Mouse (Mus musculus): ENCODE measurements at regions not wholly inside any gene's neighbourhood (a gene's known extent, or its start where the extent isn't known, plus 50 kb on each side); places are given as distances from the start of the nearest gene placed in this dataset.

DNA sequence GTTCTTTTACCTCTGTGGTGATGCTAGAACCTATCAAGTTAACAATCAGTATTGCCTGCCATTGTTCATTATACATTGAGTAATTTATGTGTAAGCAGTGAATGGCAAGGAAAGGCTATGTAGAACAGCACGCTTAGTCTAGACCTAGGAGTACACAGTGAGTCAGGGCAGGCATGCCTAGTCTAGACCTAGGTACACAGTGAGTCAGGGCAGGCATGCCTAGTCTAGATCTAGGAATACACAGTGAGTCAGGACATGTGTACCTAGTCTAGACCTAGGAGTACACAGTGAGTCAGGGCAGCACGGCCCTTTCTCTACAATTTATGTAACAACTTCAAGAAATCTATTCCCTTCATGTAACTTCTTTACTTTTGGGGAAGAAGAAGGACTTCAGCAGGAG is 347.2 kb downstream of the Tmem232 start:
- DNase-seq (ENCODE audit: low read depth, low spot score) = no peak

DNA sequence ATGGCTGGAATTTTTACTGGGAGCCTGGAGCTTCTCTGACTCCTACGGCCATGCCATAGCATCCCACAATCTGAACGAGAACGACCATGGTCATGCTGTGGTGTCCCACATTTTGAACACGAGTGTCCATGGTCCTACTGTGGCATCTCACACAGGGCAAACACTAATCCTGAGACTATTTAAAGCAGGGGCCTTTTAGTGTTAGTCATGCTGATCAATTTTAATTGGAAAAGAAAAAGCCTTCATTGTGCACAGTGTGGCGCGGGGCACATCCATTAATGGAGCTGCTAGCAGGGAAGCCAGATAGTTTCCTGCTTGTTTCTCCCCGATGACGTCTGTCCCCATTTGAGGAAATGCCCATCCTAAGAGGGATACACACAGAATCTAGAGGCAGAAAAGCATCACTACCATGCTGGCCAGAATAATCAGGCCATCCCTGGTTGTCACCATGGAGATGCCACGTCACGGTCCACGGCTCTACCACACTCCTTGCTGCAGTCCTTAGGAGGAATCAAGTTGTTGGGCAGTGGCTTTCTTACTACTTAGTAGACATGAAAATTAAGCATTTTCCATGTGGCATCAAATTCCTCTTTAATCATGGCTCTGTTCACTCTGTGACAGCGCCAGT is 348.0 kb downstream of the Tmem232 start:
- DNase-seq (ENCODE audit: low read depth, low spot score) = peak; percentile 14

DNA sequence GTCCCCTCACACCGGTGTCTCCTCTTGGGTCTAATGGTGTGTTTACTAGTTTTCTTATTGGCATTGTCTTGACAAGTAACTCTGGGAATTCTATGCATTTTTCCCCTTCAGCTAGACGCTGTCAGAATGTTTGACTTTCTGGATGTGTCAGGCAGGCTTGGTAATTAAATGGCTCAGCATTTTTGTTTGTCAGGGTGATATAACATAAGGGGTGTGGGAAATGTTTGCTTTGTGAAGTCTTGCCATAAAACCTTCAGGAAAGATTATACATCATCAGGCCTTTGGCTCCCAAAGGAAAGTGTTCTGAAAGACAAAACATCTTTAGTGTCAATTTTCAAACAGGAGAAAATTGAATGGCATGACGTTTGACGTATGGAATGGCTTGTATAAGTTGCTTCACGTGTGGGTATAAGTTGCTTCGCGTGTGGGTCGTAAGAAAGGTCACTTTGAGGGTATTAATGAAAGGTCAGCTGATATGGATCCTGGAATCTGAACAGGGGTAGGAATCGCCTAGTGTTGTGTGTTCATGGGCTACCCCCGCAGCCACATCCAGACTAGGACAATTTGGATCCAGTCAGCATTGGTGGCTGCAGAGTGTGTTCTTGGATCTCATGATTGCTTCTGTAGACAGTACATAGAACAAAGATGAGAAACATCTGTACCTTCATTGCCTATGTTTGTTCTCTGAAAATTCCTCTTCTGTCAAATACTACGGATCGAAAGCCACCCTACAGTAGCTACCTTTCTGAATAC is 349.6 kb downstream of the Tmem232 start:
- no peak for DNase-seq (ENCODE audit: low read depth, low spot score)

DNA sequence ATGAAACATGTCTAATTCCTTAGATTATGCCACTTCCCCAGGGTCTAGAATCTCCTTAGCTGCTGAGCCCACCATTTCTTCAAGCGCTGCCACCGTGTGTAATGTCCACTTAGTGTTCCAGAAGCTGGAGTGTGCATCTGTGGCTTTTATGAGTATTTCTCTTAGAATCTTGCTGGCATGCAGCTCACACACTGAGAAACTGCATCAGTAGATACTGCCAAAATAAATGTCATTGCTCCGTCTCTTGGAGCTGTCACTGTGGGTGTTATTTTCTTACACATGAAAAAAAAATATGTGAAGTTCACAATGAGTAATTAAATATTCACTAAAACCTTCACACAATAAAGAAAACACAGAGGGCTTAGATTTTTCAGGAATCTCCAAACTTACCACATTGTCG is 345.3 kb upstream of the 4930583I09Rik start:
- peak; percentile 50 for DNase-seq (ENCODE audit: low read depth, low spot score)

DNA sequence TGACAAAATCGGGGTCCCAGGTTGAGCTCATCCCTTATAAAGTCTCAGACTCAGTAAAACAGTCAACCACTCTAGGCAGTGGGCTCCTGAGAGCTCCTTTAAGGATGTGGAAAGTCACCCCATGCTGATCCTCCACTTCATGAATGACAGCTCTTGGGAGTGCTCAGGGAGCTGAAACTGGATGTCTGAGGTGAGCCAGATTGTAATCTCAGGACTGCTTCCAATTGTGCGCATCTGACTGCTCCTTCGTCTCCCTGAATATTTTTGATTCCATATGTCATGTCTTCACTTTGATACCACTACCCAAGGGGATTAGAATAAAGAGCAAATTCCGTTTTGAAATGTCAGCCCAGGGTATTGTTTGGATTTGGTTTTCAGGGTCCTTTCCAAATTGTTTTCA is 339.9 kb upstream of the 4930583I09Rik start:
- DNase-seq (ENCODE audit: low read depth, low spot score) = no peak

DNA sequence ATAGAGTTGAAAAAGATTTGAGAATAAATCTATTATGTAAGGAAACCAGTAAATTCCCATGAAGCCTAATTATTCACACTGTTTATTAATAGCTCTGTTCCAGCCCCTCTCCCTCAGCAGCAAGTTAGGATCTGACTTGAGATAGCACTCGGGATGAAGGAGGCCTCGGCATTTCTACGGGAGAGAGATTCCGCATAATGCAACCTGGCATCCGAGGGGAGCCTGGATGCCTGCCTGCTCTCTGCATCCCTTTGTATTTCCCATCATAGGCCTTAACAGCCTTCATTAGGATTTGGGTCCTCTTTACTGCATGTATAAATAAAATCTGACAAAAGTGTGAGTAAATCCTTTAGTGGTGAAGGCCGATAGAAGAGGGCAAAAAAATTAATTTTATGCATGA is 338.2 kb upstream of the 4930583I09Rik start:
- no peak for DNase-seq (ENCODE audit: low read depth, low spot score)

DNA sequence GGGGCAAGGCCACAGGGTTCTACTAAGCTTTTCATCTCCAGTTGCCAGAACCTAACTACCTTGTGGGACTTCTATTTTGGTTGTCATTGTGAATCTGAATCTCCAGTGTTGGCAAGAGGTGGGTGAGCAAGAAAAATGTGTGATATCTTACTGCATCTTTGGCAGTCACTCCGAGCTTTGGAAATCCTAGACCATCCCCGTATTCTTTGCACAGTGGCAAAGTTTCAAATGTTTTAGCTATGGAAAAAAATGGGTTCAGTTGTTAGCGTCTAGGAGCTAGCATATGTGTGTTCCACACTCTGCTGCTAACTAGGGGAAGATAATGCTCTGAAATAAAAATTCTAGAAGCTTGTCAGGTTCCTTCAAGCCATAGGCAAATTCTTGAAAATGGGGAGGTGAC is 337.4 kb upstream of the 4930583I09Rik start:
- DNase-seq (ENCODE audit: low read depth, low spot score) = peak; percentile 82

DNA sequence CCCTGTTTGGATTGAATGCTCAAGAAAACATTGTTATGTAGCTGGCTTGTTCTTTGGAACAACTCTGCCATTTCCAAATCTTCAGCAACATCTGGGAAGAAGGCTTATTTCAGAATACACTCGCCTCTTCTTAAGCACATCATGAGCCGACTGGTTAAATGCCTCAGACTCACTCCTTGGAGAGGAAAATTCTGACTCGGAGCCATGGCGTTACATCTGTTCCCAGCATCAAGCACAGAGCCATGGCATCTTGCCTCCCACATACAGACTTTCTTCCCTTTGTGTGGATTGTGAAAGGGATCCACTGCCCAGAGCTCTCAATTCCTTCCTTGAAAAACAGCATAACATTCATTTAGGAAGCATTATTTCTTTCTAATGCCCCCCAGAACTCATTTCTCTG is 334.8 kb upstream of the 4930583I09Rik start:
- peak; percentile 94 for DNase-seq (ENCODE audit: low read depth, low spot score)

DNA sequence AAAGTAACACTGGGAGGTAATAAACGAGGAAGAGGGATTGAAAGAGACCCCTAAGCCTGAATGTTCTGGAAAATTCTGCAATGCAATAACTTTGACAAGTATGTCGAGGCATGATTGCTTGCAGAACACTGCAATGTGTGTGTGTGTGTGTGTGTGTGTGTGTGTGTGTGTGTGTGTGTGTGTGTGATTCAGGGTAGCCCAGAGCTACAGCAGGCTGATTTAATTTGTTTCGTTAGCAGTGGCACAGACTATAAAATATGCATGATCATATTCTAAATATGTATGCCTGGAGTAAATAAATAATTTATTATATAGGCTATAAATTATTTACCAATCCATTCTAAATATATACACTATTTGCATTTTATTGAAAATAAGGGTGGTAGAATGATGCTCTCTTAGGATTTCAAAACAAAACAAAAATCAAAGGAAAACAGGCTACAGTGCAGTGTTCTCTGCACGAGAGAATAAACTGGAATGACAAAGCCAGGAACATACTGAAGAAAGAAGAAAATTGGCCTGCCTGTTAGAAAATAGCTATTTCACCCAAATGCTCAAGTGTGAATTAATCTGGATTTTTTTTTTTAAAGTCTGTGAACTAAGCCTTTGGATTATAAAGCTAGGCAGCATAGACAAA is 334.2 kb upstream of the 4930583I09Rik start:
- DNase-seq (ENCODE audit: low read depth, low spot score) = no peak

DNA sequence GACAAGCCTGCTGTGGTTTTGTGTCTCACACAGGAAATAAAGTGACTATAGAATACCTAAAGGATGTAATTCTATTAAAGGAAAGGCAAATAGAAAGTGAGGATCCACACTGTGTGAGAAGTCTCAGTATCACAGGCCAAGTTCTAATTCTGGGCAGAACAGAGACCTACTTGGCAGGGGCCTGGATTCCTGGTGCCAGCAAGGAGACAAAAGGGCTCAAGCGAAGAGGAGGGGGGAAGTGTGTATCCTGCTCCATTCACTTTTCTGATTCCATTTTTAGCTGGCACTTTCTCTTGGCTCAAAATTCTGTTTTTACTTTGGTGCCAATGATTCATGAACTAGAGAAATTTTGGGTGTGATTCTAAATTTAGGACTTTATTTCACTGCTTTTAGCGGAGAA is 310.5 kb upstream of the 4930583I09Rik start:
- DNase-seq (ENCODE audit: low read depth, low spot score) = peak; percentile 79

DNA sequence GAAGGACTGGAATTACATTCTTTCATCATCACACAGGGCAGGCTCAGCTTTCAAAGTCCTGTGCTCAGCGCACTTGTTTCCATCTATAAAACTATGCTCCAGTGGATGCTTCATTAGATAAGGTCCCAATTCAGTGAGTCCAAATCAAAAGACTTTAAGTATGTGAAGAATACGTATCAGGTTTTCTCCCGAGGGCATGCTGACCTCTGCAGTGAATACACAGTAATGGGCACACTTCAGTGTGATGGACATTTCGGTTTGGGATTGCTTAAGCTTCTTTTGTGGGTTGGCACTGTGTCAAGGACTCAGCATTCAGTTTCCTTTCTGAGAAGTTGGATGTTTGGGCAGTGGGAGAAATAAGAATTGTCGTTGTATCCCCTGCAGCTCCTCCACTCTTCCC is 278.8 kb upstream of the 4930583I09Rik start:
- DNase-seq (ENCODE audit: low read depth, low spot score) = no peak

DNA sequence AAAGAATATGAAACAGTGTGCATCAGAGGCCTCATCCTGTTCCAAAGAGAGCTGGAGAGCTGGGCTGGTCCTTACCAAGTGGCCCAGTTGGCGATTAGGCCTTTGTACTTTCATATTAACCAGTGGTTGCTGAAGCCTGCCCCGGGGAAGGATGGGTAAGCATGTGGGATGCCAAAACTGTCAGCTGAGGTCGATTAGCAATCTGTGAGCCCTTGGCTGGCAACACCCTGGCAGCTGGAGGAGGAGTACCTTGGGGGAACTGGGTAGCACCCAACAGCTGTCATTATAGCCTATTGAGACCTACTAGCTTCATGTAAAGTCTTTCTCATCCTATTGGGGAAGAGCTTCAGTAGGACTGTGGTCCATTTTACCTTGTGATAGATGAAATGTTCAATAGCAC is 277.2 kb upstream of the 4930583I09Rik start:
- DNase-seq (ENCODE audit: low read depth, low spot score) = no peak

DNA sequence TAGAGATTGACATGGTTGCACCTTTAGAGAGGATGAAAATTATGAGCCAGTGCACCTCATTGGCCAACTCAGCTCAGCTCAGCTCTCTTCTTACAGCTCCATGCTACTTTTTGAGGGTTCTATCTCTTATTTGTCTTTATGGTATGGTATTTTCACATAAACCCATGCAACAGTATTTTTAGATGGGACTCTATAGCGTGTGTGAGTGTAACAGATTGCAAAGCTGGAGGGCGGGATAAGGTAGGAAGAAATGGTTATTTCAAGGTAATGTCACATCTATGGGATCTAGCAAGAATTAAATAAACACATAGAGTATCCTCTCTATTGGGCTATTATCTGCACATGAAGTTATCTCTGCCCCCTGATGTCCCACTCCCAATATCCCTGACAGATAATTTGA is 269.8 kb upstream of the 4930583I09Rik start:
- DNase-seq (ENCODE audit: low read depth, low spot score) = peak; percentile 48

DNA sequence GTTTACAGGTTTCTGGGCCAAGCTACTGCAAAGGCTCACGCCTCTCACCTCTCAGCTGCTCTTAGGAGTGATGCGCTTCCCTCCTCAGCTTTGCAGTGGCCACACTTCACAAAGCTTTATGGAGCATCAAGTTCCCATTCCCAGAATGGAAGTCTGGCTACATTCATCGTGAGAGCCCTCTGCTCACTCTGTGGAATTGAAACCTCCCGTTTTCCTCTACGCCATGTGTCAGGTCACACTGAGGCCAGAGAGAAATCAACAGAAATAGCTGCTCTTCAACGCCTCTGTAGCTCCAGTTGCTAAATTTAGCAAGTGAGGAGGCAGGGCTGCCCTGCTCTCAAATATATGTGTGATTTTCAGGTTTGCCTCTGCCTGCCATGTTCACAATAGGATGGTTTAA is 265.3 kb upstream of the 4930583I09Rik start:
- DNase-seq (ENCODE audit: low read depth, low spot score) = peak; percentile 24

DNA sequence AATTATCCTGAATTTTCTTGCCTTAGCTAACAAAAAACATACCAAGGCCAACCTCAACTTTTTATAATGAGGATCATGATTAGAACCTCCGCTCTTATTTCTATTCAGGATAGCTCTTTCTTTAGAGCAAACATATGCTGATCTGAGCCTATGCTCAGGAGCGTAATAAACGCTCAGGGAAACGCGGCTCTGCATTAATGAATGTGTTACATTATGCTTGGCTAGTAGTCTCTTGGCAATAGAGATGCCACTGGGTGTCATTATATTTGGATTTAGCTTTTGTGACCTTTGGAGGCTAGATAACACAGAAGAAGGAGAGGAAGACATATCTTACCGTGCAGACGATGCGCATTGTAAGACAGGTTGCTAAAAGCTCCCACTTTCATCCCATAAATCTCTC is 246.4 kb upstream of the 4930583I09Rik start:
- DNase-seq (ENCODE audit: low read depth, low spot score) = no peak

DNA sequence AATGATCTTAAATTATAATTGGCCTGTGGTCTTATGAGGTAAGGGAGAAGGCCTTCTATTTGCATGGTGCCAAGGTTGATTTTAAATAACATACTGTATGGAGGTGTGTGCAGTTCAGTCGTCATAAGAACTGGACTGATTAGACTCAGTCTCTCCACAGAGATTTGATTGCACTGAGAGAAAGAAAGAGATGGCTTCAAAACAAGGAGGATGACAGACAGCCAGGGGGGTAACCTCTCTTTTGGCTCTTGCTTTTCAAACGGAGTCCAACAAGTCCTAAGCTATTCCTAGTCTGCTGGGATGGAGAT is 245.9 kb upstream of the 4930583I09Rik start:
- no peak for DNase-seq (ENCODE audit: low read depth, low spot score)

DNA sequence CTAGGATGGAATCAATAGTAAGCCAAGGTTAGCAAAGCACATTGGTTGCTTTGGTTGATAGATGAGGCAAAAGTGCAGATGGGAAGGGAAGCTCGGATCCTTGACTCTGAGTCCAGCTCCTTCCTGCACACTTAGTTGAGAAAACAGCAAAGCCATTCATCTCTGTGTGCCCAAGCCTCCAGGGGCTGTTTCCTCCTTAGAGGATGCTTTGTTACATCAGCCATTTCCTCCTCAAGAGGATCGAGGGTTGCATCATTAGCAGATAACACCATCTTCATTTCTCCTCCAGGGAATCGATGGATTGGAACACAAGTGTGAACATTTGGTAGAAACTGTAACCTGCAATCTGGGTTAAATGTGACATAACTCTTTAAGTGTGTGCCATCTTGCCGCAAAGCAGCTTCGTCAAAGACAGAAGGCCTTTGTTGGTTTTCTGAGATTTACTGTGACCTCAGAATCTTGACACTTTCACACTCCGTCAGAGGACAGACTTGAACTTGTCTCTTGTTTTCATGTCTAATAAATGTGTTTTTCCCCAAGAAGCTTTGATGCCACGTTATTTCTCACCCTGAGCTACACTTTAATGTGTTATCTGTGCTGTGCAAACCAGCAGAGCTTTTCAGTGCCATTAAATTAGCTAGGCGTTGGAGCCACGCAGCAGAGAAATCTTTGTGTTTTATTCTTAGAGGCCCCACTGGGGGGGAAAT is 245.4 kb upstream of the 4930583I09Rik start:
- no peak for DNase-seq (ENCODE audit: low read depth, low spot score)

DNA sequence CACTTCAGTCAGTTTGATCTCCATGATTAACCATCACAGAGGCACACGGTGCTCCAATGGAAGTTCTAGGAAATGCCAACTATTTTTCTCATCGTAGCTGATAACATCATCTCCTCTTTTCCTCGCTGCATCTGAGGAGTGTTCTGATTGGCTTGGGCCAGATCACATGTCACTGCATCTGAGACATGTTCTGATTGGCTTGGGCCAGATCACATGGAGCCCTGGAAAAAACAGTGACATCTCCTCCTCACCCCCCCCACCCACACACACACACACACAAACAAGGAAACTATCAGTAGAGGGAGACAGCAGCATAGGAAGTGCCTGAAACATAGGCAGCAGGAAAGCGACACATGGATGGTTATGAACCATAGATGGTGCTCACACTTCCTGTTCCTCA is 239.0 kb upstream of the 4930583I09Rik start:
- no peak for DNase-seq (ENCODE audit: low read depth, low spot score)

DNA sequence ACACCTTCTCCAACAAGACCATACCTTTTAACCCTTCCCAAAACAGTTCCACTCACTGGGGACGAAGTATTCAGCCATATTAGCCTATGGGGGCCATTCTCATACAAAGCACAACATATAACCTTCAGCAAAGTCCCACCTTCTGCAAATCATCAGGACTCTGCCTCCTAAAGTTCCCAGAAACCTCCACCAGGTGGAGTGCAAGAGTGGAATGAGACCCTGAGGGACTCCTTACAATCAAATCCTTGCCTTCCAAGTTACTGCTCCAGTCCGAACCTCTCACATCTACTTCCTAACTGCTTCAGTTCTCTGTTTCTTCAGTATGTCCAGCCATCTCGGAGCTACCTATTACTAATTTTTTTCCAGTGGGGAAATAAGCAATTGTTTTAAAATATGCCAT is 235.2 kb upstream of the 4930583I09Rik start:
- peak; percentile 49 for DNase-seq (ENCODE audit: low read depth, low spot score)

DNA sequence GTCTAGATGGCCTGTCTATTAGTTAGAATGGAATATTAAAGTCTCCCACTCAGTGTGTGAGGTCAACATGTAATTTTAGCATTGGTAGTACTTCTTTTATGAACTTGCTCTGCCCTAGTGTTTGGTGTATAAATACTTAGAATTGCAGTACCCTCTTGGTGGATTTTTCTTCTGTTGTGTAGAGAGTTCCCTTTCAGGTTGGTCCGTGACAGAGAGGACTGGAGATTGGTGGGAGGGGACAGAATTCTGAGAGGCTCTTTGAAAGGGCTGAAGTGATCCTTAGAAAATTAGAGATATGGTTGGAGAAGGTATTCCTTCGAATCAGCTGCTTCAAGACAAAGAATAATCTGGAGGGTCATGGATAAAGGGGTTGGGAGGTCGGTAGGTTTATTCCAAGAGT is 230.3 kb upstream of the 4930583I09Rik start:
- no peak for DNase-seq (ENCODE audit: low read depth, low spot score)

DNA sequence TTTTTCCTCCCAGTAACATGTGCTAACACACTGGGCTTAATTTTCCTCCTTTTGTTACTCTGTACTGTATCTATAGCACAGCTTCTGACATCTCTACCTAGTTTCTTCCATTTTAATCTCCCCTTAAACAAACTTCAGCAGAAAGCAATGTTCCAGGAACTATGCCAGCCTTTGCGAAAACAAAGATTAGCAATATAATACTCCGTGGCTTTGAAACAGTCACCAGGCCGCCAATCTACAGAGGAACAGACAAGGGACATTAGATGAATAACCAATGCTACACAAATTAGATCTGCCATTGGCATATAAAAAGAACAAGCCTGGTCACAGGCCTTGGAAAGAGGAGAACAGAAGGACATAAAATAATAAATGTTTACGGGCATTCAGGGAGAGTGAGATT is 220.2 kb upstream of the 4930583I09Rik start:
- DNase-seq (ENCODE audit: low read depth, low spot score) = peak; percentile 20

DNA sequence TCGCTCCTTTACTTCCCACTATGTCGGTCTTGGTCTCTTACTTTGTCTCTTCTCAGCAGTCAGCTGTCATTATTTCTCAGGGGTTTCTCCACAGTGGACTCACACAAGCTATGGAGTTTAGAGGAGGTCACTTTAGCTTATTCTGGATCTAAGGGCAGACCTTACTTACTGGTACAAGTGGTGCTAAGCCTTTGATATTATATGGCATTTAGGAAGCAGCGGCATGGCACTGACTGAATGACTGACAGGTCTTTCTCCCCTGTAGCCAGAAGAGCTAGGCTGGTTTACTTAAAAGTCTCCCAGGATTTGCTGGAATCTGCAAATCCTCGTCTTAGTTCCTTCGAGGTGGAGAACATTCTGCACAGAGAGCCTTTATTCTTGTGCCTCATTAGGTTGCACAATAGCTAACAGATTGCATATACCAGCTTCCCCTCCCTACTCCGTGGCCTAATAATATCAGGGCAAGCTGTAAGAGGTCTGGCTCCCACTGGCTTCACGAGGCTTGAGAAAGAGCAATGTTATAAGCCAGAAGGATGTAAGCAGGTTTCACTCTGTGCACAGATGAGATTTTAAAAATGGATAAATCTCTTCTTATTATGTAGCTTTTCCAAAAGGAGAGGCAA is 214.1 kb upstream of the 4930583I09Rik start:
- peak; percentile 64 for DNase-seq (ENCODE audit: low read depth, low spot score)

All from brain, adult 2 months (tissue).